In genomic region chr8:4779254-4780055, GRCm38 (mm10) we compare ENCODE assay signal across 7 mouse cellular contexts. TPM values are rescaled to one million over a fixed set of nuclear protein-coding genes. Genes with fewer than 3 reads are reported as not detected.
A peak's percentile ranks its signal among the peaks of the same experiment; 100 is the strongest.
DNase-seq lines count a peak whose midpoint lies in the region; ATAC-seq and TF ChIP-seq lines count a peak whose summit lies in the region.

Shcbp1 (minus strand) TSS chr8:4779567.

- WGBS in embryonic facial prominence, embryonic 10.5 days = 6% methylated on average over 29 of the region's 29 CpGs
- WGBS in intestine, postnatal 0 days = 4% methylated on average over 29 of the region's 29 CpGs
- WGBS in midbrain, embryonic 12.5 days = 3% methylated on average over 29 of the region's 29 CpGs
- 2% methylated on average over 29 of the region's 29 CpGs for whole genome bisulfite sequencing in small intestine, adult 2 months

- intact Hi-C loops in left cerebral cortex, postnatal 4 days (cut with DNase I) = no loop called here

- peak; percentile 92 for ATAC-seq in intestine, postnatal 0 days
- ATAC-seq in midbrain, embryonic 12.5 days (ENCODE audit: low FRiP score, low read depth) = peak; percentile 97

- H3K9me3 ChIP-seq in embryonic facial prominence, embryonic 10.5 days = peaks cover 10% of the 10 kb centered on the region; the same call in 1 of the 2 replicates
- H3K9me3 ChIP-seq in intestine, postnatal 0 days (ENCODE audit: control insufficient read depth) = no peaks in the 10 kb centered on the region
- H3K9me3 ChIP-seq in midbrain, embryonic 12.5 days = peaks cover 5% of the 10 kb centered on the region; the same call in 1 of the 2 replicates

- peak within 1 kb of the TSS; percentile 80 for H3K4me3 ChIP-seq in embryonic facial prominence, embryonic 10.5 days
- peak within 1 kb of the TSS; percentile 79 for H3K4me3 ChIP-seq in intestine, postnatal 0 days (ENCODE audit: low read depth, low read length)
- peak within 1 kb of the TSS; percentile 79 for H3K4me3 ChIP-seq in midbrain, embryonic 12.5 days
- peak within 1 kb of the TSS; percentile 86 for H3K4me3 ChIP-seq in small intestine, adult 2 months (ENCODE audit: low read depth, low read length)

- H3K36me3 ChIP-seq in embryonic facial prominence, embryonic 10.5 days (replicated peaks) = peaks cover 32% of the 10 kb centered on the region
- no peaks in the 10 kb centered on the region for H3K36me3 ChIP-seq in intestine, postnatal 0 days (ENCODE audit: control insufficient read depth, insufficient read depth)
- peaks cover 10% of the 10 kb centered on the region; the same call in 1 of the 2 replicates for H3K36me3 ChIP-seq in midbrain, embryonic 12.5 days
- H3K36me3 ChIP-seq in small intestine, adult 2 months (ENCODE audit: control insufficient read depth, insufficient read depth, low read length) = no peaks in the 10 kb centered on the region

- H3K27me3 ChIP-seq in embryonic facial prominence, embryonic 10.5 days (replicated peaks; ENCODE audit: low read depth, poor library complexity, severe bottlenecking) = no peaks in the 10 kb centered on the region
- no peaks in the 10 kb centered on the region for H3K27me3 ChIP-seq in intestine, postnatal 0 days (replicated peaks; ENCODE audit: control insufficient read depth, insufficient read depth, low read length)
- no peaks in the 10 kb centered on the region for H3K27me3 ChIP-seq in midbrain, embryonic 12.5 days
- H3K27me3 ChIP-seq in small intestine, adult 2 months (ENCODE audit: control insufficient read depth, insufficient read depth, low read length) = no peaks in the 10 kb centered on the region

- H3K9ac ChIP-seq in intestine, postnatal 0 days (ENCODE audit: low read depth, low read length) = peak within 1 kb of the TSS; percentile 54
- peak within 1 kb of the TSS; percentile 60 for H3K9ac ChIP-seq in midbrain, embryonic 12.5 days (replicated peaks)

- TF ChIP-seq CTCF in intestine, postnatal 0 days (IDR thresholded peaks at IDR 0.05; ENCODE audit: low read depth) = peak; percentile 89
- peak; percentile 65; the same call in 1 of the 2 replicates for TF ChIP-seq CTCF in small intestine, adult 2 months (IDR thresholded peaks at IDR 0.05; ENCODE audit: extremely low read depth, insufficient read length, insufficient replicate concordance, low read depth, low read length)

- TF ChIP-seq POLR2A in small intestine, adult 2 months (IDR thresholded peaks at IDR 0.05; ENCODE audit: low read depth, low read length) = no peak

- H3K27ac ChIP-seq in embryonic facial prominence, embryonic 10.5 days (replicated peaks) = peak within 1 kb of the TSS; percentile 82
- H3K27ac ChIP-seq in intestine, postnatal 0 days (ENCODE audit: low read depth, low read length) = no peak within 1 kb of the TSS
- H3K27ac ChIP-seq in midbrain, embryonic 12.5 days (replicated peaks) = no peak within 1 kb of the TSS
- H3K27ac ChIP-seq in small intestine, adult 2 months (ENCODE audit: insufficient read depth, low read depth, low read length) = no peak within 1 kb of the TSS

- peak; percentile 95 for DNase-seq in adrenal gland, postnatal 10 days
- DNase-seq in embryonic facial prominence, embryonic 10.5 days (ENCODE audit: low spot score) = peak; percentile 90
- peak; percentile 42 for DNase-seq in gonadal fat pad, adult 2 months (ENCODE audit: low read depth)
- peak; percentile 90 for DNase-seq in left cerebral cortex, postnatal 4 days

- H3K4me1 ChIP-seq in embryonic facial prominence, embryonic 10.5 days = peaks cover 12% of the 10 kb centered on the region
- no peaks in the 10 kb centered on the region for H3K4me1 ChIP-seq in intestine, postnatal 0 days (replicated peaks; ENCODE audit: control insufficient read depth, insufficient read depth, low read length)
- H3K4me1 ChIP-seq in midbrain, embryonic 12.5 days = peaks cover 10% of the 10 kb centered on the region; the same call in 1 of the 2 replicates
- H3K4me1 ChIP-seq in small intestine, adult 2 months (ENCODE audit: control insufficient read depth, insufficient read depth, insufficient read length, low read length) = peaks cover 7% of the 10 kb centered on the region

- peak within 1 kb of the TSS; percentile 88 for H3K4me2 ChIP-seq in intestine, postnatal 0 days (replicated peaks; ENCODE audit: low read depth)
- peak within 1 kb of the TSS; percentile 72 for H3K4me2 ChIP-seq in midbrain, embryonic 12.5 days (replicated peaks)

RNA-seq across cellular contexts. Expression of gene Shcbp1, which starts in this region (rescaled TPM):
- total RNA-seq in adrenal gland, postnatal 10 days (2021) = 1 to 10 TPM; 6.7 to 8.1 TPM
- 93.0 and 94.8 TPM in 2 replicates for polyA plus RNA-seq in embryonic facial prominence, embryonic 10.5 days (2016; fragmentation: Nextera tagmentation; extraction: Ambion mirVana)
- 0.61 and 0.76 TPM in 2 replicates for polyA plus RNA-seq in gonadal fat pad, adult 2 months (2012; rRNA removed)
- 13.6 and 16.2 TPM in 2 replicates for polyA plus RNA-seq in intestine, postnatal 0 days (2015; fragmentation: Nextera tagmentation; extraction: Ambion mirVana)
- 1 to 10 TPM; 3.2 TPM for total RNA-seq in left cerebral cortex, postnatal 4 days (2021)
- 54.3 and 55.5 TPM in 2 replicates for polyA plus RNA-seq in midbrain, embryonic 12.5 days (2016; fragmentation: Nextera tagmentation; extraction: Ambion mirVana)
- 0.06 and 0.23 TPM in 2 replicates for polyA plus RNA-seq in small intestine, adult 2 months (2012; rRNA removed)

Comparison
In these comparisons a context has a peak if more than half of its experiments do, and no peak if none do; other contexts are left out.
1. Peak in DNase-seq in gonadal fat pad, adult 2 months; RNA of the gene not detected or under 1 TPM.
2. DNase-seq: peak in every context shown above with its lines; median percentile 95 in adrenal gland, postnatal 10 days; 90 in embryonic facial prominence, embryonic 10.5 days; 90 in left cerebral cortex, postnatal 4 days; 42 in gonadal fat pad, adult 2 months.